In genomic region chr4:134468578-134469266, GRCm38 (mm10) we compare ENCODE assay signal across 8 mouse cellular contexts. TPM values are rescaled to one million over a fixed set of nuclear protein-coding genes. Genes with fewer than 3 reads are reported as not detected.
A peak's percentile ranks its signal among the peaks of the same experiment; 100 is the strongest.
DNase-seq lines count a peak whose midpoint lies in the region; ATAC-seq and TF ChIP-seq lines count a peak whose summit lies in the region.

No protein-coding gene starts in this region.

- H3K27me3 ChIP-seq in MEL (ENCODE audit: control insufficient read depth in 1 of 2, insufficient read depth in 2 of 2, low read length in 2 of 2) = no peaks in the 10 kb centered on the region
- no peaks in the 10 kb centered on the region for H3K27me3 ChIP-seq in cerebellum, adult 2 months (ENCODE audit: control insufficient read depth, insufficient read depth, low read length)
- peaks cover 28% of the 10 kb centered on the region for H3K27me3 ChIP-seq in hindbrain, embryonic 10.5 days (ENCODE audit: insufficient read depth, poor library complexity, severe bottlenecking)
- H3K27me3 ChIP-seq in lung, postnatal 0 days (replicated peaks; ENCODE audit: insufficient read depth, low read length) = no peaks in the 10 kb centered on the region

- H3K79me2 ChIP-seq in MEL (ENCODE audit: control insufficient read depth, insufficient read depth, low read length, poor library complexity) = peaks cover 8% of the 10 kb centered on the region

- H3K4me3 ChIP-seq in MEL (ENCODE audit: control insufficient read depth in 1 of 2, insufficient read depth in 1 of 2, low read depth in 2 of 2, low read length in 2 of 2) = peak overlapping the region; percentile 74 to 85
- H3K4me3 ChIP-seq in cerebellum, adult 2 months (replicated peaks; ENCODE audit: insufficient read depth, low read depth, low read length) = peak overlapping the region; percentile 66
- peak overlapping the region; percentile 97 for H3K4me3 ChIP-seq in hindbrain, embryonic 10.5 days
- H3K4me3 ChIP-seq in lung, postnatal 0 days (ENCODE audit: low read depth, low read length) = peak overlapping the region; percentile 79

- H3K9ac ChIP-seq in MEL (ENCODE audit: control insufficient read depth, low read depth, low read length, poor library complexity, severe bottlenecking) = peak overlapping the region; percentile 89
- peak overlapping the region; percentile 44 for H3K9ac ChIP-seq in lung, postnatal 0 days (replicated peaks; ENCODE audit: low read depth)

- TF ChIP-seq CTCF in MEL (IDR thresholded peaks at IDR 0.05 in 2 of 3, conservative IDR thresholded peaks at IDR 0.05 in 1 of 3; ENCODE audit: control insufficient read depth in 1 of 3, insufficient read depth in 1 of 3, low read depth in 2 of 3, low read length in 3 of 3, poor library complexity in 1 of 3, severe bottlenecking in 1 of 3) = no peak
- no peak for TF ChIP-seq CTCF in cerebellum, adult 2 months (IDR thresholded peaks at IDR 0.05; ENCODE audit: borderline replicate concordance, insufficient read depth, low read depth, low read length)
- no peak for TF ChIP-seq CTCF in lung, postnatal 0 days (IDR thresholded peaks at IDR 0.05)

- H3K9me3 ChIP-seq in MEL (replicated peaks; ENCODE audit: insufficient read depth, low read length) = no peaks in the 10 kb centered on the region
- no peaks in the 10 kb centered on the region for H3K9me3 ChIP-seq in hindbrain, embryonic 10.5 days
- no peaks in the 10 kb centered on the region for H3K9me3 ChIP-seq in lung, postnatal 0 days (ENCODE audit: low read length)

- WGBS in cerebellum, adult 2 months = 2% methylated on average over 68 of the region's 68 CpGs
- under 1% methylated on average over 68 of the region's 68 CpGs for WGBS in hindbrain, embryonic 10.5 days
- 2% methylated on average over 46 of the region's 68 CpGs for WGBS in lung, postnatal 0 days

- H3K27ac ChIP-seq in MEL (ENCODE audit: control insufficient read depth, low read depth, low read length) = peak overlapping the region; percentile 78
- H3K27ac ChIP-seq in cerebellum, adult 2 months (ENCODE audit: insufficient read depth, low read length) = no peak overlapping the region
- peak overlapping the region; percentile 99 for H3K27ac ChIP-seq in hindbrain, embryonic 10.5 days
- H3K27ac ChIP-seq in lung, postnatal 0 days (ENCODE audit: low read length) = peak overlapping the region; percentile 69

- DNase-seq in MEL (ENCODE audit: low read depth, low spot score) = peak; percentile 95
- peak; percentile 95 to 96 for DNase-seq in cerebellum, adult 2 months
- peak; percentile 88 for DNase-seq in forelimb bud, embryonic 11.5 days (ENCODE audit: low read depth, low spot score)
- peak; percentile 93 for DNase-seq in hindbrain, embryonic 10.5 days (ENCODE audit: low spot score)
- DNase-seq in layer of hippocampus, adult 9-11 months = peak; percentile 95
- peak; percentile 96 for DNase-seq in lung, postnatal 0 days (ENCODE audit: low spot score)
- DNase-seq in ovary, postnatal 14 days (ENCODE audit: low spot score) = peak; percentile 92
- DNase-seq in thymus, postnatal 14 days = peak; percentile 99

- peaks cover 0 to 8% of the 10 kb centered on the region in 2 experiments; a peak in 1 of 4 replicates for H3K4me1 ChIP-seq in MEL (ENCODE audit: control insufficient read depth in 1 of 2, insufficient read depth in 2 of 2, low read length in 2 of 2)
- H3K4me1 ChIP-seq in cerebellum, adult 2 months (ENCODE audit: control insufficient read depth, insufficient read depth, low read length) = no peaks in the 10 kb centered on the region
- H3K4me1 ChIP-seq in hindbrain, embryonic 10.5 days (replicated peaks) = peaks cover 52% of the 10 kb centered on the region
- H3K4me1 ChIP-seq in lung, postnatal 0 days (ENCODE audit: insufficient read depth, low read depth, low read length) = no peaks in the 10 kb centered on the region; the same call in 1 of the 2 replicates

- TF ChIP-seq POLR2A in MEL (IDR thresholded peaks at IDR 0.05; ENCODE audit: control insufficient read depth in 1 of 2, insufficient read depth in 1 of 2, low read depth in 1 of 2, low read length in 2 of 2, poor library complexity in 1 of 2) = no peak
- TF ChIP-seq POLR2A in cerebellum, adult 2 months (IDR thresholded peaks at IDR 0.05; ENCODE audit: borderline replicate concordance, insufficient read depth, low read length) = peak; percentile 15; the same call in 1 of the 2 replicates

- H3K36me3 ChIP-seq in MEL (ENCODE audit: control insufficient read depth in 1 of 2, insufficient read depth in 2 of 2, low read length in 2 of 2) = peaks cover 5 to 13% of the 10 kb centered on the region in 2 experiments; a peak in 3 of 4 replicates
- peaks cover 33% of the 10 kb centered on the region for H3K36me3 ChIP-seq in hindbrain, embryonic 10.5 days
- no peaks in the 10 kb centered on the region for H3K36me3 ChIP-seq in lung, postnatal 0 days (ENCODE audit: insufficient read depth, low read length)

- H3K4me2 ChIP-seq in lung, postnatal 0 days (replicated peaks; ENCODE audit: low read depth, low read length) = peak overlapping the region; percentile 99

- ATAC-seq in lung, postnatal 0 days = peak; percentile 89

- TF ChIP-seq RAD21 in MEL (IDR thresholded peaks at IDR 0.05; ENCODE audit: low read depth, low read length) = no peak

- peak in 1 of 2 experiments; percentile 44; a peak in 1 of 4 replicates for TF ChIP-seq EP300 in MEL (IDR thresholded peaks at IDR 0.05; ENCODE audit: low read depth in 1 of 2, low read length in 2 of 2)
- no peak for TF ChIP-seq EP300 in lung, postnatal 0 days (IDR thresholded peaks at IDR 0.05)

TF ChIP-seq in MEL, 35 proteins besides CTCF, POLR2A, EP300 and RAD21:
- TF ChIP-seq BHLHE40 (IDR thresholded peaks at IDR 0.05; ENCODE audit: borderline replicate concordance, low read depth, low read length) (0 out of 2 replicates have a peak, but pooled peaks have one; percentile 15), MYB (IDR thresholded peaks at IDR 0.05; ENCODE audit: low read depth, low read length) (0 out of 2 replicates have a peak, but pooled peaks have one; percentile 24), RCOR1 (IDR thresholded peaks at IDR 0.05; ENCODE audit: low read depth, low read length) (no peak), CHD2 (IDR thresholded peaks at IDR 0.05; ENCODE audit: low read length) (no peak), MAX (IDR thresholded peaks at IDR 0.05; ENCODE audit: low read length) (peak; percentile 9; the same call in 1 of the 2 replicates), ETS1 (IDR thresholded peaks at IDR 0.05; ENCODE audit: low read depth, low read length) (0 out of 2 replicates have a peak, but pooled peaks have one; percentile 24), NRF1 (IDR thresholded peaks at IDR 0.05; ENCODE audit: insufficient read depth, low read depth, low read length, poor library complexity, severe bottlenecking) (0 out of 2 replicates have a peak, but pooled peaks have one; percentile 26), MYC (IDR thresholded peaks at IDR 0.05; ENCODE audit: low read depth, low read length) (0 out of 2 replicates have a peak, but pooled peaks have one; percentile 7), ZNF384 (IDR thresholded peaks at IDR 0.05; ENCODE audit: low read depth, low read length) (peak; percentile 87), USF1 (IDR thresholded peaks at IDR 0.05; ENCODE audit: low read depth, low read length) (peak; percentile 43)

RNA-seq across cellular contexts. Expression of gene Stmn1, which starts 0.6 kb away (rescaled TPM):
- total RNA-seq in MEL (2012; rRNA removed) = 200 and 214 TPM in 2 replicates
- polyA plus RNA-seq in MEL (2012; ENCODE audit: insufficient read depth in 1 of 2, insufficient read length in 2 of 2, low read depth in 1 of 2, low replicate concordance in 2 of 2, missing spikeins in 1 of 2) = 100 to 1,000 TPM in 1 of 2 experiments, not detected in 1; 350 TPM
- 361 and 454 TPM in 2 replicates for polyA plus RNA-seq in cerebellum, adult 2 months (2012; rRNA removed)
- 2,849 and 3,914 TPM in 2 replicates for polyA plus RNA-seq in hindbrain, embryonic 10.5 days (2016; fragmentation: Nextera tagmentation; extraction: Ambion mirVana)
- polyA plus RNA-seq in lung, postnatal 0 days (2015; fragmentation: Nextera tagmentation; extraction: Ambion mirVana) = 260 and 357 TPM in 2 replicates

RNA-seq across cellular contexts. Expression of gene Paqr7, which starts 27.8 kb away (rescaled TPM):
- total RNA-seq in MEL (2012; rRNA removed) = 0.19 and 0.26 TPM in 2 replicates
- polyA plus RNA-seq in MEL (2012; ENCODE audit: insufficient read depth in 1 of 2, insufficient read length in 2 of 2, low read depth in 1 of 2, low replicate concordance in 2 of 2, missing spikeins in 1 of 2) = 1 to 10 TPM in 1 of 2 experiments, not detected in 1; 2.4 TPM
- polyA plus RNA-seq in cerebellum, adult 2 months (2012; rRNA removed) = 86.0 and 99.2 TPM in 2 replicates
- polyA plus RNA-seq in hindbrain, embryonic 10.5 days (2016; fragmentation: Nextera tagmentation; extraction: Ambion mirVana) = 3.1 and 4.3 TPM in 2 replicates
- polyA plus RNA-seq in lung, postnatal 0 days (2015; fragmentation: Nextera tagmentation; extraction: Ambion mirVana) = 27.5 and 33.0 TPM in 2 replicates

RNA-seq across cellular contexts. Expression of gene Aunip, which starts 42.1 kb away (rescaled TPM):
- total RNA-seq in MEL (2012; rRNA removed) = 12.8 and 14.9 TPM in 2 replicates
- 10 to 100 TPM in 1 of 2 experiments, not detected in 1; 20.6 TPM for polyA plus RNA-seq in MEL (2012; ENCODE audit: insufficient read depth in 1 of 2, insufficient read length in 2 of 2, low read depth in 1 of 2, low replicate concordance in 2 of 2, missing spikeins in 1 of 2)
- polyA plus RNA-seq in cerebellum, adult 2 months (2012; rRNA removed) = 0.24 and 0.65 TPM in 2 replicates
- polyA plus RNA-seq in hindbrain, embryonic 10.5 days (2016; fragmentation: Nextera tagmentation; extraction: Ambion mirVana) = 19.3 and 25.9 TPM in 2 replicates
- polyA plus RNA-seq in lung, postnatal 0 days (2015; fragmentation: Nextera tagmentation; extraction: Ambion mirVana) = 0.84 and 1.6 TPM in 2 replicates
